Mouse (Mus musculus) hindbrain, embryonic 10.5 days (tissue): ENCODE results near the gene Ccdc171. TPM values are rescaled to one million over a fixed set of nuclear protein-coding genes. Genes with fewer than 3 reads are reported as not detected.

Experiments
- DNase-seq: peaks from one replicate; pipeline ENCODE4 v3.0.0-alpha.2; 2017; ENCODE audit warnings: low spot score
- H3K27ac ChIP-seq: fragments of 300-500 bp; sonication (generic); 2 replicates; pipeline ENCODE4 v1.5.1; 2016; ENCODE audit warnings: mild to moderate bottlenecking, moderate library complexity
- H3K27me3 ChIP-seq: fragments of 300-500 bp; sonication (generic); 2 replicates; pipeline ENCODE4 v1.6.1; 2016; ENCODE audit warnings: mild to moderate bottlenecking; ENCODE audit not compliant: poor library complexity, insufficient read depth, severe bottlenecking
- H3K36me3 ChIP-seq: fragments of 300-500 bp; sonication (generic); 2 replicates; pipeline ENCODE4 v1.6.1; 2016; ENCODE audit warnings: mild to moderate bottlenecking, moderate library complexity
- H3K4me1 ChIP-seq: fragments of 300-500 bp; sonication (generic); replicated peaks from 2 replicates; pipeline ENCODE4 v1.6.1; 2016; ENCODE audit warnings: mild to moderate bottlenecking
- H3K4me3 ChIP-seq: fragments of 300-500 bp; sonication (generic); 2 replicates; pipeline ENCODE4 v1.5.1; 2016; ENCODE audit warnings: mild to moderate bottlenecking, moderate library complexity
- H3K9me3 ChIP-seq: fragments of 300-500 bp; sonication (generic); 2 replicates; pipeline ENCODE4 v1.6.1; 2016; ENCODE audit warnings: mild to moderate bottlenecking, moderate library complexity
- WGBS: fragments of 180-500 bp; shearing (Covaris S2); methylation state at CpG from one replicate; pipeline ENCODE4 v1.1.7; 2016; 5-methylcytosine and 5-hydroxymethylcytosine counted together
- polyA plus RNA-seq: library from polyadenylated mRNA; unstranded; fragments of >200 nt; fragmentation: Nextera tagmentation; extraction: Ambion mirVana; gene quantifications from 2 replicates; pipeline ENCODE4 v1.2.1, GENCODE M21; 2016

Ccdc171 gene
- polyA plus RNA-seq, 1 experiment from 2014 or later: 3.3 TPM

DNA sequence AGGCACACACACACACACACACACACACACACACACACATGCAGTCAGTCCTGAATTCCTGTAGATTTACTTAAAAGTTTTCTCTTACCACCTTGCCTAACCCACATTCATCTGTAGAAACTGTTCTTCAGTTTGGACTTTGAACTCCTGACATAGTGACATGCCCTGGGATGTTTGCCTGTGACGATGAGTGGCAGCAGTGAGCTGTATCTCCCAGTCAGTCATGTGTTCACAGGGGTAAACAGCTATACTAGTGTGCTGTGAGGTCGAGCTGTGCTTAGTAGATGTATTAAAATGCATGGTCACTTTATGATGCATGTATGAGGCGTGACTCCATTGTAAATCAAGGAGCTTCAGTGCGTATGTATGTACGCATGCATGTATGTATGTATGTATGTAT, 328.5 kb downstream of the Ccdc171 start:
- H3K27ac ChIP-seq: no peak overlapping the region
- peaks cover 5% of the 10 kb centered on the region; the same call in 1 of the 2 replicates for H3K9me3 ChIP-seq
- H3K36me3 ChIP-seq: no peaks in the 10 kb centered on the region
- 92% methylated on average over 5 of the region's 5 CpGs for WGBS
- H3K4me1 ChIP-seq: no peaks in the 10 kb centered on the region
- no peak for DNase-seq
- H3K27me3 ChIP-seq: no peaks in the 10 kb centered on the region
- no peak overlapping the region for H3K4me3 ChIP-seq

DNA sequence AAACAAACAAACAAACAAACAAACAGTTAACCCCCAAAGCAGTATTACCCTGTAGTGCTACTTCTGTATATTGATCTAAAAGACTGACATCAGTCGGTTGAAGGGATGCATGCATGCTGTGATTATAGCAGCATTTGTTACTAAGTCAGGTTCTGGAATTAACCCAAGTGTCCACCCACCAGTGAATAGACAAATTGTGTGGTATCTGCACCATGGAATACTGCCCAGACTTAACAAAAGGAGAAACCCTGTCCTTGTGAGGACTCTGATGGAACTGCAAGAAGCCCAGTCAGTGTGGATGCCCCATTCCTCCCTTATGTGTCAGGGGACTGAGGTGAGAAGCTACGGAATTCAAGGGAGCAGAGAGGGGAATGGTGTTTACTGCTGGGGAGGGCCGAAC, 336.4 kb downstream of the Ccdc171 start:
- H3K36me3 ChIP-seq: no peaks in the 10 kb centered on the region
- WGBS: 81% methylated on average over 3 of the region's 3 CpGs
- DNase-seq: no peak
- no peaks in the 10 kb centered on the region for H3K27me3 ChIP-seq
- no peaks in the 10 kb centered on the region for H3K4me1 ChIP-seq
- H3K27ac ChIP-seq: no peak overlapping the region
- no peak overlapping the region for H3K4me3 ChIP-seq
- H3K9me3 ChIP-seq: no peaks in the 10 kb centered on the region

DNA sequence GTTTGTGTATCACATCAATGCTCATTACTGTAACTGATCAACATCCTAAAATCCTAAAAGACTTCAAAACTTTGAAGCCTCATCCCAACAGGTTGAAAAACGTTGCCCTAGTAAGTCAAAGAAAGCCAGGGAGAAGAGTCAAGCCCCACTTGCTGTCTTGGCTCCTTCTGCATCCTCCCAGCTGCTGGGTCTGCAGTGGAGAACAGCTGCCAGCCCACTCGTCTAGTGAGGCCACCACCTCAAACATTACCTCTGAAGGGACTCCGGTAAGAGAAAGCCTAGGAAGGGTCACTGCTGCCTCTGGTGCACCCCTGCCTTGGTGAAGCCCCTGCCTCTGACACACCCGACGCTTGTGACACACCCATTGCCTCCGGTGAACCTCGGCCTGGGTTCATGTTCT, 336.9 kb downstream of the Ccdc171 start:
- no peaks in the 10 kb centered on the region for H3K4me1 ChIP-seq
- H3K27me3 ChIP-seq: no peaks in the 10 kb centered on the region
- H3K9me3 ChIP-seq: no peaks in the 10 kb centered on the region
- no peaks in the 10 kb centered on the region for H3K36me3 ChIP-seq
- H3K4me3 ChIP-seq: no peak overlapping the region
- DNase-seq: no peak
- H3K27ac ChIP-seq: no peak overlapping the region
- 85% methylated on average over 7 of the region's 7 CpGs for WGBS

DNA sequence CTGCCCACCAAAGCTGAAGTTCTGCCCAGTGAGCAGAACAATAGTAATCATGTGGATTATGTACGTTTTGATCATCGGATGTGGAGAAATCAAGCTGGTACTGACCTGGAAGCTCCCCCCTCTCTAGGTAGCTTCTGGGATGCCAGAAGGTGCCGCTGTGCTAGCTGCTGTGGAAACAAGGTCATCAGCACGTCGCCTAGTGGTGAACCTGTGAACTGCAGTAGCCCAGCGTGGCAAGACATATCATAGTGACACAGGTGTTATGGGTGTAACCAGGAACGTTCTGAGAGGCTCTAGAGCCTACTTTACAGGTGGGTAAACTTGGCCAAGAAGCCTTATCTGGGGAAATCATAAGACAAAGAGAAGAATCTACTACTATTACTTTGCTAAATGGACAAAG, 351.3 kb downstream of the Ccdc171 start:
- Histone ChIP-seq H3K9me3 (no peaks in the 10 kb centered on the region), H3K27me3 (no peaks in the 10 kb centered on the region), H3K4me1 (peaks cover 14% of the 10 kb centered on the region), H3K4me3 (no peak overlapping the region), H3K27ac (no peak overlapping the region), H3K36me3 (no peaks in the 10 kb centered on the region)
- 53% methylated on average over 7 of the region's 7 CpGs for WGBS
- DNase-seq: no peak

DNA sequence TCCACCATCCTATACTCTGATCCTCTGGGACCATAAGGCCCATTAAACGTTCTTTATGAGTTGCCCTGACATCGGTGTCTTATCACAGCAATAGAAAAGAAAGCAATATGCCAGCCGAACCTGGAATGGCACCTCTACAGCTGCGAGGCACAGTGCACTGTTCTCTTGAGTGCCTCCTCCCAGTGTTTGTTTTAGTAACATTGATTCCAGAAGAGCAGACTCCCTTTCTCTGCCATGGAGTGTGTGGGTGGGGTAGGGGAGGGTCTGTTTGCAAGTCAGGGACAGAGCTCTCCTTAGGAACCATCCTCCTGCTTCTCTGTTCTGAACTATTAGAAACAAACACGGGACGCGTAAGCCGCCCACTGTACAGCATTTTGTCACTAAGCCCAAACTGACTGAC, 352.9 kb downstream of the Ccdc171 start:
- Histone ChIP-seq H3K9me3 (no peaks in the 10 kb centered on the region), H3K4me1 (peaks cover 14% of the 10 kb centered on the region), H3K4me3 (no peak overlapping the region), H3K27ac (no peak overlapping the region), H3K27me3 (no peaks in the 10 kb centered on the region), H3K36me3 (no peaks in the 10 kb centered on the region)
- DNase-seq: no peak
- WGBS: 77% methylated on average over 8 of the region's 8 CpGs

DNA sequence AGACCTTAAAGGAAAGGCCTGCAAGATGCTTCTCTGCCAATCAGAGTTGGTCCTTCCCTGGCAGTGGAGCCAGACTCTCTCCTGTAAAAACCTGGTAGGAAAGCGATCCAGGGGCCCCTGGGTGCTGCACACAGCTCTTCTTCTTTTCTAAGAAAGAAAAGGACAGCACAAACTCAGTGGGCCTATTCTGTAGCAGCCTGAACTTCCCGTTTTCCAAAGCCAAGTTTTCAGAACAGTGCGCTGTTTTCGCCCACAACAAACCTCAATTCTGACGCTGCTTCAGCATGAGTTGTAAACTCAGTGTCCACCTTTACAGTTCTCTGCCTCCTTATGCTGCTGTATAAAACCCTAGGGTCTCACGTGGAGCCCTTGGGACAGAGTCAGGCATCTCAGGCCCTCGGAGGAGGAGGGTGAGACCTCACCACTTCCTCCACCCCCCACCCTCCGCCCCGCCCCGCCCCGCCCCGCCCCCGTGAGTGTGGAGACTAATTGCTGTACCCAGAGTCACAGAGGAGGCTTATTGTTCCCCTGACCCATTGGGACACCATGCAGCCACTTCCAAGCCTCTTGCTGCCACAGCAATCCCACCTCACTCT, 363.2 kb downstream of the Ccdc171 start:
- 49% methylated on average over 13 of the region's 13 CpGs for WGBS
- DNase-seq: no peak
- Histone ChIP-seq H3K36me3 (no peaks in the 10 kb centered on the region), H3K27me3 (no peaks in the 10 kb centered on the region; the same call in 1 of the 2 replicates), H3K4me3 (no peak overlapping the region), H3K4me1 (peaks cover 6% of the 10 kb centered on the region; the same call in 1 of the 2 replicates), H3K27ac (no peak overlapping the region), H3K9me3 (no peaks in the 10 kb centered on the region)

DNA sequence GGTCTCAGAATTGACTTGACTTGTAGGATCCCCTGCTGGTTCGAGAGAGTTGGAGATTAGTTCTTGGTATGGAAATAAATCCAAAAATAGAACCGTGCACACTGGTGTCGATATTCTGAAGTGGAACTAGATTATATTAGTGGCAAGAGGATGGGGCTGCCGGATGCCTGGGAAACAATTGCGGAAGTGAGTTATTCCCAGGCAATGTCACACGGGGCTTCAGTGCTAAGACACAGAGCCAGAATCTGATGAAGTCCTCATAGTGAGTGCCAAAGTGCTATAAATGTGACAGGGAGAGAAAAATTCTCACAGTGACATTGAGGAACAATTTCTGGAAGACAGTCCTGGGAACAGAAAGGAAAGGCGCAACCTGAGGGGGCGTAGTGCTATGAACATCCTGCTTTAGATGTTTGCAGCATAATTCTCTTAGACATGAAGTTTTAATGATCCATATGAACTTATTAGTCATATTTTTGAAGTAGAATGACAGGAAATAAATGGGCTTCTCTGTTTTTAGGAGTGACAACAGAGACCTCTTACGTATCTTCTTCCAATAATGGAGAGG, 376.8 kb downstream of the Ccdc171 start:
- no peak overlapping the region for H3K27ac ChIP-seq
- DNase-seq: no peak
- WGBS: 90% methylated on average over 9 of the region's 9 CpGs
- H3K36me3 ChIP-seq: no peaks in the 10 kb centered on the region
- no peaks in the 10 kb centered on the region for H3K27me3 ChIP-seq
- H3K9me3 ChIP-seq: no peaks in the 10 kb centered on the region
- no peaks in the 10 kb centered on the region for H3K4me1 ChIP-seq
- H3K4me3 ChIP-seq: no peak overlapping the region

Other genes with a start within 250 kb of the Ccdc171 start
- 1.8 and 2.5 TPM in 2 replicates for gene Ttc39b, start 201.3 kb upstream of the Ccdc171 start, polyA plus RNA-seq
- 63.8 and 65.1 TPM in 2 replicates for gene Snapc3, start 107.8 kb upstream of the Ccdc171 start, polyA plus RNA-seq
- gene Psip1, start 39.1 kb upstream of the Ccdc171 start, polyA plus RNA-seq: 244 and 275 TPM in 2 replicates